Mouse (Mus musculus) monocyte, adult 2 months (primary cell): ENCODE results near the gene Gm12355.

Source experiments
- DNase-seq, 2 experiments: peaks; one replicate each; pipeline ENCODE4 v3.0.0; 2022; ENCODE audit warnings: low spot score in 2 of 2, low read depth in 1 of 2

The Gm12355 gene

DNA sequence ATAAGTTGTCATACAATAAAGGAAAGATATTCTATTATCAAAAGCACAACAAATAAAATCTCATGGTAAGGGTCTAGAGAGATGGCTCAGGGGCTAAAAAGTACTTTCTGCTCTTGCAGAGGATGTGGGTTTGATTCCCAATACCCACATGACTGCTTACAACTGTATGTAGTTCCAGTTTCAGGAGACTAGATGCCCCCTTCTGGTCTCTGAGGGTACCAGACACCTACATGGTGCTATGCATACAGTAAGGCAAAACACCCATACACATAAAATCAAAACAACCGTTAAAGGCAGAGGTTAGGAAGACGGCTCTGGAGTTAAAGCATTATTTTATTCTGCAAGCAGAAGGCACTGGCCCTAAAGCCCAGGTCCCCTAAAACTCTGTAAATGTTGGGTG is 21.5 kb downstream of the Gm12355 start:
- no peak for DNase-seq

DNA sequence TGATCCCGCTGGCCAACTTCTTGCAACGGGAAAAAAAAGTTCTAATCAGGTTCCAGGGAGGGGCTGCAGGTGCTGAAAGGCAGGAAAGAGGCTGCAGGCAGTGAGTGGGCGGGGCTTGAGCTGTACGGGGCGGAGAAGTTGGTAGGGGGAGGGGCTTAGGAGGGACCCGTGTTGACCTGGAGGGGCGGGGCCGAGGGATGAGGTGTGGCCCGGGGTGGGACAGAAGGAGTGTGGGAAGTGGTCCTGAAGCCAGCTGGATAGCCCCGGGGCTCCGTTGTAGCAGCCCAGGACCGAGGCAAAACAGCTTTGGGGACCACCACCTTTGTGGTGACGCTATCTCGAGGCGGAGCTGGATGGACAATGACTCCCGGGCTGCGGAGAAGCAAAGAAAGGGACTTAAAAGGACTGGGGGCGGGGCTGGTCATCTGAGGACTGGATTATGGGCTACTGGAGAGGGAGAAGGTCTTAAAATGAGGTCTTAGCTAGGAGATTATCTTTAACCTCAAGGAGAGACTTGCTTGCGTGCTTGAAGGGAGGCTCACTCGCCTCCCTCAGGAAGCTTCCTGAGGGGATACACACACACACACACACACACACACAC is 23.3 kb downstream of the Gm12355 start:
- DNase-seq: no peak

DNA sequence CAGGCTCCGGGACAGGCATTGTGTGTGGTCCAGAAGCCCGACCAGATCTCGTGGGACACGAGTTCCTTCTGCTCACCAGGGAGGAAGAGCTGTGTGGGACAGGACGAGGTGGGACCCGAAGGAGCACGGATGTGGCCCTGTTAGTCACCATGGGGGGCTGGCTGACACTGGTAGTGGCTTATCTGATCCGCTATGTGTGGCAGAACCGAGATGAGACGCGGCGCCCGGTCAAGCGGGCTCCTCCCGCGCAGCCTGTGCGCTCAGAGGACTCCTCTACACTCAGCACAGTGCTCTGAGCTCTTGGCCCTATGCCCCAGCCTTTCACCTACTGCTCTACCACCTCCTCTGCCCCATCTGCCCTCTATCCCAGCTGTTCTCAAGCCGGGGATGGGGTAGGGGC is 26.2 kb downstream of the Gm12355 start:
- DNase-seq: no peak

DNA sequence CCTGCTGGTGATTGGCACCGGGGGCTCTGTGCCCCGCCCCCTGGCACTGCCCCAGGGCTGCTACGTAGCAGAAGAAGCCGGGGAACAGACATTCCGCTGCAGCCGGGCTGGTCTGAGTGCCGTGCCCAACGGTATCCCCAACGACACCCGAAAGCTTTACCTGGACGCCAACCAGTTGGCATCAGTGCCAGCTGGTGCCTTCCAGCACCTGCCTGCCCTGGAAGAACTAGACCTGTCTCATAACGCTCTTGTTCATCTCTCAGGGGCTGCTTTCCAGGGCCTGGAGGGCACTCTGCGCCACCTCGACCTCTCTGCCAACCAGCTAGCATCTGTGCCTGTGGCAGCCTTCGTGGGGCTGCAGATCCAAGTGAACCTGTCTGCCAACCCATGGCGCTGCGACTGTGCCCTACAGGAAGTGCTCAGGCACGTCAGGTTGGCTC is 26.6 kb downstream of the Gm12355 start:
- DNase-seq: no peak

DNA sequence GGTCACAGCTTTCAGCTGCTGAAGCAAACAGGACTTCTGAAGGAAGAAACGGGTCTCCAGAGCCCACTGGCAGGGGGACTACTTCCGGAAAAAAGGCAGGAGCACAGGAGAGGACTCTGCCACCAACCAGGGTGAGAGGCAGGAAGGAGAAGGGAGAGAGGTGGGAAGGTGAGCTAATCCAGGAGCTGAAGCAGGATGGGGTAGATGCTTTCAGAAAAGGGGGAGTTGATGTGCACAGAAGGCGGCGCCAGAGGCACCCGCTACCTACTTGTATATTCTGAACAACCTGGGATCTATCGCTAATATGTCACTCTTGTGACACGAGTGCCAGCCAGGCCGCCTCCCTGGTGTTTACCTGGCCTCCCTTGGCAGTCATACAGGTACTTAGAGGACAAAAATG is 27.5 kb downstream of the Gm12355 start, which contains the start of gene Lrrc3c:
TSS of gene Lrrc3c (plus strand) at position 301 of the 400 bp plus-strand sequence.
- no peak for DNase-seq

- DNase-seq: peak in 1 of 2 experiments; percentile 41
Measured at GRCm38 (mm10) chr11:98597363-98597762, 28.1 kb downstream of the Gm12355 start.

GRCm38 (mm10) chr11:98595955-98596354 is 29.5 kb downstream of the Gm12355 start:
- no peak for DNase-seq

DNA sequence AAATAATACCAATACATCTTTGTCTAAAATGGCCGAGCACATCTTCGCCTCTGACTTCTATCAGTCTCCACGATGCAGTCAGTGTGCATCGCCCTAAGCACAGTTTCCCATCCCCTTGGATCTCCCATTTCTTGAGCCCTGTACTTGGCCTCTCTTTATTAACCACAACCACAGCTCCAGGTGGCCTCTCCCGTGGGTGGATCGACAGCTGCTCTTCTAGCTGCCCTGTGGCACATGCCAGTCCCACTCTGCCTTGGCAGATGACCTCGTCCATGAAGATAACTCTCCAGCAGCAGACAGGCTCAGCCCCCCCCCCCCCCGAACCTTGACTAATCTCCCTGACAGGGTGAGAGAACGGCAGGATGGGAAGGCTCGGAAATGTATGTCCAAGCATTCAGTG is 30.0 kb downstream of the Gm12355 start:
- no peak for DNase-seq

DNA sequence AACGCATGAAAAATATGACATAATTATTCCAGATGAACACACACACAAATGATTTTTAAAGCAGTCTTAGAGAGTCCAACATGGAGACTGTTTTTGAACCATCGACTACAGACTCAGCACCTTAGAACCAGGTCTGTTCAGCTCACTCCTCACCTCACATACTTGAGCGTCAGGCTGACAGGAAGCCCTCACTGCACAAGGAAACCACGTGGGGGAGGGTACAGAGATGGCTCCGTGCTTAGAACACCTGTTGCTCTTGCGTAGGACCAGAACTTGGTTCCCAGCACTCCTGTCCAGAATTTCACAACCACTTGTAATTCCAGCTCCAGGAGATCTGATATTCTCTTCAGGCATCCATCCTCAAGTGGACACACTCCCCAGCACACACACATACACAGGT is 30.4 kb downstream of the Gm12355 start:
- DNase-seq: no peak

GRCm38 (mm10) chr11:98590548-98591445 is 34.7 kb downstream of the Gm12355 start:
- no peak for DNase-seq

- no peak for DNase-seq
Measured at GRCm38 (mm10) chr11:98589306-98589705, 36.2 kb downstream of the Gm12355 start.

DNA sequence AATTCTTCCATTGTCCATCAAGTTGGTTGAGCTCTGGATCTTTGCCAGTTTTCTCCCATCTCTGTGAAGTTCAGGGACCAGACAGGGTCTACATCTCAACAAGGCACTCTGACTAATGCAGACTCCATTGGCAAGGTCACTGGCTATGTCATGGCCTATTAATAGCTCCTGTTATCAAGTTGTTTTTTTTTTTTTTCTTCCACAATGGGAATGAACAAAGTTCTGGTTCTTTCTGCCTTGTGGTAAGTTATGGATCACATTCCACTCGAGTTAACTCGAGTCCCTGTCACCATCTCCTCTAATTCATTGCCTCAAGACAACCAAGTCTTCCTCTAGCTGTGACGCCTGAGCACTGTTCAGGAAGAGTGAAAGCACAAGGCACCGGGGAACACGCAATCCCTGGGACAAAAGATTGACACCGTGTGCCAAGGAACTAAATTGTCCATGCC is 36.6 kb downstream of the Gm12355 start:
- DNase-seq: no peak

- peak; percentile 59 to 65 for DNase-seq
Measured at GRCm38 (mm10) chr11:98587684-98588546, 37.5 kb downstream of the Gm12355 start.

DNA sequence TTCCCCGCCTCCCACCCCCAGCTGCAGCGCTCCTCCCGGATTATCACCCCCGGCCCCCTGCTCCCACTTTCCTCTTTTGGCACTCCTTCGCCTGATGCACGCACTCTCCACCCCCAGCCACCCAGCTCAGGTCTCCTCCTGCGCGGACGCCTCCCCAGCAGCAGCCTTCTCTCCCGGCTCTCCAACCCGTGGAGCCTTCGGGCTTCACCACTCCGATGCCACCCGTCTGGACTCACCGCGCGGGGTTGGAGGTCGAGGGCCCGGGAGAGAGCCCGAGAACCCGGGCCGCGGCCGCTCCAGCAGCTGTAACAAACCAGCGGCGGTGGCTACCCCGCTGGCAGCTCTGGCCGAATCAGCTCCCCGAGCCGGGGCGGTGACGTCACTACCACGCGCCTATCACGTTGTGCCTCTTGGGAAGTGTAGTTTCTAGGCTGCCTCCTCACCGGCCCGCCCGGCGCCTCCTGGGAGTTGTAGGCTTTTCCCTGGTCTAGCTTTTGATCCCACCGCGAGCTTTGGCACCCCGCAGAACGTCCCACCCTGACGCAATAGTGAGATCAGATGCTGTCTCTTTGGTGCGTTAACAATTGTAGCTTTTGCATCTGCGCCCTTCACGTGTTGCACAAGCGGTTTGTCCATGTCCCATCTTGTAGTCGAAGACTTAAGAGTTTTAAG is 38.4 kb downstream of the Gm12355 start, which contains the start of gene Ormdl3:
TSS of gene Ormdl3 (minus strand) at position 477 of the 672 bp plus-strand sequence.
- DNase-seq: peak; percentile 92 to 94

- no peak for DNase-seq
Measured at GRCm38 (mm10) chr11:98586087-98586891, 39.2 kb downstream of the Gm12355 start.

GRCm38 (mm10) chr11:98584629-98585177 is 40.8 kb downstream of the Gm12355 start:
- no peak for DNase-seq

GRCm38 (mm10) chr11:98584146-98584545 is 41.3 kb downstream of the Gm12355 start:
- DNase-seq: no peak

- no peak for DNase-seq
Measured at GRCm38 (mm10) chr11:98583571-98583970, 41.9 kb downstream of the Gm12355 start.

DNA sequence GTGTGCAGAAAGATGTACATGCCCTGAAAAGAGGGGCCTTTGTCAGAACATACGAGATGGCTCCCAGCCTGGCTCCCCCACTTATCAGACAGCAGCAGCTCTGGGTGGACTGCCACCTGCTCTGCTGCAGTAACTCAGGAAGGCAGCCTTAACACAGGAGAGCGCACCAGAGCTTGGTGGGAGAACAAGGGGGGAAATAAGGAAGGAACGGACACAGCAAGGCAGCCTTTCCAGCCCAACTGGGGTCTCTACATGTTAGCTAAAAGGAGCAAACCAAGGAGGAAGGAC is 42.3 kb downstream of the Gm12355 start:
- no peak for DNase-seq
